Mouse (Mus musculus) liver, embryonic 14.5 days (tissue): ENCODE results near the gene Mdc1.

Experiments
- CTCF ChIP-seq: IDR thresholded peaks from 2 replicates; pipeline ENCODE4 v1.5.1; 2016; ENCODE audit warnings: antibody characterized with exemption, low read depth, control low read depth
- EP300 ChIP-seq: IDR thresholded peaks from 2 replicates; pipeline ENCODE4 v1.6.1; 2016; ENCODE audit warnings: antibody characterized with exemption, low read depth

GRCm38 (mm10) chr17:35837487-35837886, 3.8 kb upstream of the Mdc1 start:
- TF ChIP-seq CTCF: no peak
- TF ChIP-seq EP300: no peak
